Mouse (Mus musculus) right cerebral cortex, postnatal 4 days (tissue): Measurements from ENCODE around the gene Xylt1.

Experiments
- DNase-seq: peaks from one replicate; pipeline ENCODE4 v3.0.0-alpha.2; 2022

Xylt1 gene

GRCm38 (mm10) chr7:117436892-117437291, 56.1 kb downstream of the Xylt1 start:
- no peak for DNase-seq

DNA sequence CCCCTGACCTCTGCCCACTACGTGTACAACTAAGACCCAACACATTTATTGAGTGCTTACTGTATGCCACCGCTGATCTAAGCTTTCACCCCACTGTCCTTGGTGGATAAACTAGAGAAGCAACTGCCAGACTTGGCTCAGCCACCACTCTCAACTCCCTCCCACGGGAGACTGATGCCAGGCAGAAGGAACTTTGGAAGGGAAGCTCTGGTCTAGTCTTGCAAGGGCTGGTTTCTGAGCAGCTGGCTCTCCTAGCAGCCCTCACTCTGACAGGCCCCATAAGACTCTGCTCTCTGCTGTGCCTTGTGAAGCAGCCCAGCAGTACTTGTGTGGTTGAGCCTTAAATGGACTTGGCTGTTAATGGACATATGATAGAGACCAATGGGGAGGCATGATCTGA, 60.2 kb downstream of the Xylt1 start:
- DNase-seq = peak; percentile 16

GRCm38 (mm10) chr7:117442639-117443038, 61.9 kb downstream of the Xylt1 start:
- DNase-seq = no peak

DNA sequence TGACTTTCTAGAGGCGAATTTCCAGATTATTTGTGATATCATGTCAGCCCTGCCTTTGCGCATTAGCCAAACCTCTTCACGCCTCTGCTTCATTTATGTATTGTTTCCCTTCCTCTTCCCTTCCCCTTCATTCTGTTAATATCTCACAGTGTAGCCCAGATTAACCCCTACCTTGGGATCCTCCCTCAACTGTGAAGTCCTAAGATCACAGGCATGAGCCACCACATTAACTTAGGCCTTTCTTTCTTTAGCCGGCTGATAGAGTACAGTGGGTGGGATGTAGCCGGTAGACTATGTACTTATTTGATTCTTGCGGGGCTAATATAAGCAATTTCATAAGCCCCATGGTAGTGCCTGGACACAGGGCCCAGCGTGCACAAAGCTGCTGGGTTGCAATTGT, 62.4 kb downstream of the Xylt1 start:
- DNase-seq = no peak

- no peak for DNase-seq
These were observed 64.7 kb downstream of the Xylt1 start for GRCm38 (mm10) chr7:117445471-117445870.

DNA sequence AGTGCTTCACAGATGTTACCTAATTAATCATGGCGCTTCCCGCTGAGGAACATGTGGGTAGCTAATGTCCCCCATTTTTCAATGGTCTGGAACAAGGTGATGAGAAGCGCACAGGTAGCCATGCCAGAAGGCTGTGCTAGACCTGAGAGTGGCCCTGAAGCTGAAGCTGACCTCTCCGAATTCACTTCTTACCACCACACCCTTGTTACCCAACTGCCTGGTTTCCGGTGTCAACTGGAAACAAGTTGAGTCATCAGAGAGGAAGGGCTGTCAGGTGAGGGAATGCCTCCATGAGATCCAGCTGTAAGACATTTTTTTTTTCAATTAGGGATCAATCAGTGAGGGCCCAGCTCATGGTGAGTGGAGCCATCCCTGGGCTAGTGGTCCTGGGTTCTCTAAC, 68.8 kb downstream of the Xylt1 start:
- no peak for DNase-seq

- DNase-seq = no peak
These were observed 70.4 kb downstream of the Xylt1 start for GRCm38 (mm10) chr7:117451212-117451611.

DNA sequence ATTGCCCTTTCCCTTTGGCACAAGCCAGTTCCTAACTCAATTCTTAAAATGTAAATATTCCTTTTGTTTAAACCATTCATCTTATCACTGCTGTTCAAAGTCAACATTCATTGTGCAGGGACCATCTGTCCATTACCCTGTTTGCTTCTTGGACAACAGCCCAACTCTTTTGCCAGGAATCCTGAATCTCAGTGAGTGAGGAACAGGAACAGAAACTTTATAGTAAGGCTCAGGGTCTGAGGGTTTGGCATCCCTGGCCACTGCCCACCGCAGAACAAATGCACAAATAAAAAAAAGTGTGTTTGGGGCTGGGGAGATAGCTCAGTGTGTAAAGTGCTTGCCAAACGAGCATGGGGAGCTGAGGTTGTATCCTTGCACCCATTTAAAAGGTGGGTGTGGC, 71.5 kb downstream of the Xylt1 start:
- no peak for DNase-seq

DNA sequence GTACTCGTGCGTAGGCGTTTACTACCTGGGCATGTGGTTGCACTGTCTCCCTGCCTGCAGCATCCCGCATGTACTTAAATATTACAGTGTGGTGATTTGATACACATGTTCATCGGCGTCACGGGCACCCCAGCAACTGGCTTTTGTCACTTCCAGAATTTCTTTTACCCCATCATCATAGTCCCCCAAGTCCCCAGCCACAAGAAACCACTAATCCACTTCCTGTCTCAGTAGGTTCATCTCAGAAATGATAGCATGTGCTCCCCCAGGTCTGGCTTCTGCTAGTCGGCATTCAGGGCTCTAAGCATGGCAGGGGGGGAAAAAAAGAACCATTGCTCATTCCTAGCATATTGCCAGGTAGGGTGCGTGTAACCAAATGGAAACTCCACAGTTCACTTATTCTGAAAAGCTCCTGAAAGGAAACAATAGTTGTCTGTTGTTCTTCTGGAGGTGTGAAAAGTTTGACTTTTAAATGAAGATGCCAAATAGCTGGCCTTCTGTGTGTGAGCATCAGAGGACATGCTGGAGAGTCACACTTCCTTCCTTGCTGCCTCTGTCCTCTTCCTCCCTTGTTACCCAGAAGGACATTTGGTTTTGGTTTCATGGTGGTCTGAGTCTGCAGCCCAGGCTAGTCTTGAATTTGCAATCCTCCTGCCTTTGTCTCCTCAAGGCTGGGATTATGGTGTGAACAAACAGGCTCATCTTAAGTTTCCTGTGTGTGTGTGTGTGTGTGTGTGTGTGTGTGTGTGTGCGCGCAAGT, 74.2 kb downstream of the Xylt1 start:
- DNase-seq = no peak

DNA sequence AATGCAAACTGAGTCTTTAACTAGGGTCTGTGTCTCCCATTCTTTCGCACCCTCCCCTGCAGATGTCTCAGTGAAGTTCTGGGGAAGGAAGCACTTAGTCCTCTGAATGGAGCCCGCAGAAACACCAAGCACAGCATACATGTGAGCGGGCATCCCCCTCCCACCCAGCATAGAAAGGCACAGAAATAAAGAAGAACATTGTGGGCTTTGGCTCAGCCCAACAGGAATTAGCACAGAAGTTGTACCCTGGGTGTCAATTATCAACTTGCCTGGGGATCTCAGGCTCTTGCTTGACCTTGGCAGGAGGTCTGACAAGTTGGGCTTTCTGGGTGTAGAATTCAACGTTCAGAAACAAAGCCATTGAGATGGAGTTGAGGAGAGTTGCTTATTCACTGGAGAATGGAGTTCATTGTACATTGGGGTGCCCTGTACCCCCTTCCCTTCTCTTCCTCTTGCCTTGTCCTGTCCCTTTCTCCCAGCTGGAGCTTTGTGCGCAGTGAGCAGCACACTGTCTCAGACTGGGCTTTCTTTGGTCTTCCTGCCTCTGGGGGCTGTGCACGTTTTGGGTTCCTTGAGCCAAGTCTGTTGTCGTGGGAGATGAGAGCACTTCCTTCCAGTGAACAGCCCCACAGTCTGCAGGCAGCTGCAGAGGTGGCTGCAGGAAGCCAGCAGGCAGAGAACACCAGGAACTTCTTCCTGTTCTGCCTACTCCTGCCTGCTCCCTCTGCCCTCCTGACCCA, 81.6 kb downstream of the Xylt1 start:
- DNase-seq = peak; percentile 21

DNA sequence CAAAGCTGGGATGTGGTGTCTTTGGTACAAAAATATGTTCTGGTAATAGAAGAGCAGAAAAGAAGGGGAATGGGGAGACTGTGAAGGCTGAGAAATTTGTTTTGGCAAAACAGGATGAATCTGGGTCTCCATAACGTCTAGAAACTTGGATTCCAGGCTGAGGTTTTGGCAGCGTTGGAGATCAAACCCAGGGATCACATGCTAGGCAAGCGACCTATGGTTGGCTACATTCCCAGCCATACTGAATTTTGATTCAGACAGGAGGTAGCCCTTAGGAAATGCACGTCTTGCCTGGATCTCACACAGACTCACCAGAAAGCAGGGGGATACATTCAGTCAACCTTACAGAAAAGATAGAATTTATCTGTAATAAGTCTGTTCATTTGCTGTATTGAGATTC, 84.2 kb downstream of the Xylt1 start:
- DNase-seq = no peak

GRCm38 (mm10) chr7:117466006-117466780, 85.4 kb downstream of the Xylt1 start:
- DNase-seq = no peak

- DNase-seq = no peak
These were observed 89.5 kb downstream of the Xylt1 start for GRCm38 (mm10) chr7:117470243-117470802.

DNA sequence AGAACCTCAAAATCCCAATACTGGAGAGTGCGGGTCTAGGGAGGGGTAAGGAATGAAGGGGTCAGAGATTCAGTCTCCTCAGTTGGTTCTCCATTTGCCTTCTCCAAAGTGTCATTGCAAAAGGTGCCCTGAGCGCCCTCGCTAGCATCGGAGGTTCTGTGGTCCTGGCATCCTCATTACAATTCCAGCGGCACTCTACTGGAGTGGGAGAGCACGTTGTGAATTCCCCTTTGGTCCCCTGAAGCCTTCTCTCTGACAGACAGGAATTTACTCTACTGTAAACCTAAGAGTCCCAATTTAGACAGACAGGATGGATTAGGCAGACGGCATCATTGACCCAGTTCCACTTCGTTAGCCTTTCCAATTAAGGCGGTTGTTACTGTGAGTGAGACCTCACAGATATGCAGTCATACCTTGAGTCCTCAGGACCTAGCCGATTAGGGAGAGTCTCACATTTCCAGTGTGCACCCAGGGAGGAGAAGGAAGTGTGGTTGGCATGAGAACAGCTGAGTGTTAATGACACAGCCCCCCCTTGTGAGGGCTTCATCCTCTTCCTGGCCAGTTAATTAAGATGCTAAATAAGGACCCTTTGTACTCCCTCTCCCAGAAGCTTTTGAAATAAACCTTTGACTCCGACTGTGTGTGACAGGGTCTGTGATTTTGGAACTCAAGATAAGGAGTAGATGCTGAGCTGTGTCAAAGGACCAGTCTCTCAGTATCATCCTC, 91.4 kb downstream of the Xylt1 start:
- no peak for DNase-seq

GRCm38 (mm10) chr7:117472781-117473743, 92.3 kb downstream of the Xylt1 start:
- DNase-seq = peak; percentile 40

GRCm38 (mm10) chr7:117474302-117474701, 93.5 kb downstream of the Xylt1 start:
- DNase-seq = no peak

DNA sequence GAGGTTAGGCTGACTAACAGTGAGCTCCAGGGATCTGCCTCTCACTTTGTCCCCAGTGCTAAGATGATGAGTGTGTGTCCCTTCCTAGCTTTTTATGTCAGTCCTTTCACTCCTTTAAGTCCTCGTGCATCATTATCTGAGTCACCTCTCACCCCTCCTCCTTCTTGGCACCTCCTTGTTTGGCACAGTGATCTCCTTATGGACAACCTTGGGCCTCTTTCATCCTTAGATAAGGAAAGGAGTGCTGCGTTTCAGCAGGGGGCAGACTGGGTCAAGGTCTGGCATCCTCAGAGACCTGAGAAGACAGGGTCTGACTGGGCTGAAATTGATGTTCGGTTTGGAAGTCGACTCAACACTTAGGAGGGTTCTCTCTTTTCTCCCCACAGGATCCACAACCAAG, 94.3 kb downstream of the Xylt1 start:
- DNase-seq = no peak

GRCm38 (mm10) chr7:117478937-117479336, 98.2 kb downstream of the Xylt1 start:
- DNase-seq = no peak

DNA sequence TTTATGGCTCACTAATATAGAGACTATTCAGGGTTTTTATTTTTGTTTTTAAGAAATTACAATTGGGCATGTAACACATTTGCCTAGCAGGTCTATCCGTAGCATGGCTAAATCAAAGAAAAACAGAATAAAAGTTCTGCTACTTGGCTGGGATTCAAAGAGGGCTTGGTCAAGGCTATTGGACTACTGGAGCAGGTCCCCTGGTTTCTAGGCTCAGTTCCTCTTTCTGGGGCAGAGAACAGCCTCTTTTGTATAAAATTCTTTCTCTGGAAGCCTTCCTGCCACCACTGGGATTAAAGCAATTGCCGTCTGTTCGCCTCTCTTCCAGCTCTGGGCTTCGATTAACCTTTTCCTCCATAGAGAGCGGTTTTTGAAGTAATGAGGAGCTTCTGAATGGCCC, 100.1 kb downstream of the Xylt1 start:
- DNase-seq = no peak

GRCm38 (mm10) chr7:117481404-117481803, 100.6 kb downstream of the Xylt1 start:
- DNase-seq = no peak

DNA sequence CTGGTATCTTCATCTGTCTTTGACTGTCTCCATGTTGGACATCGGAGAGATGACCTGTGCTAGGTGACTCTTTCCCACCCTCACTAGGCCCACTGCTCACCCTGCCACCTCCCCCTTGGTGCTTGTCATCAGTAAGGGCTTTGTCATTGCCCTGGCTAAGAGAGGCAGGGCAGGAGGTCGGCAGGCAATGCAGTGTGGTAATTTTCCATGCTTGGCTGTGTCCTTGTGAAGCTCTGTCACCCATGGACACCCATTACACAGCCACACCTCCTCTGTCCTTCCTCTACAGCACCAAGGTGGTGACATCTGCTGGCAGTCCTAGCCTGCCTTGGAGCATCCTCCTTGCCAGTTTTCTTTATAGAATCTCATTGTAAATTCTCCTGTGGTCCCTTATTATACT, 101.9 kb downstream of the Xylt1 start:
- no peak for DNase-seq
